Mouse (Mus musculus): ENCODE measurements at regions not wholly inside any gene's neighbourhood (a gene's known extent, or its start where the extent isn't known, plus 50 kb on each side); places are given as distances from the start of the nearest gene placed in this dataset.

GRCm38 (mm10) chr10:92483592-92483991 is 238.6 kb downstream of the Nedd1 start:
- no peak for DNase-seq (ENCODE audit: low spot score)

DNA sequence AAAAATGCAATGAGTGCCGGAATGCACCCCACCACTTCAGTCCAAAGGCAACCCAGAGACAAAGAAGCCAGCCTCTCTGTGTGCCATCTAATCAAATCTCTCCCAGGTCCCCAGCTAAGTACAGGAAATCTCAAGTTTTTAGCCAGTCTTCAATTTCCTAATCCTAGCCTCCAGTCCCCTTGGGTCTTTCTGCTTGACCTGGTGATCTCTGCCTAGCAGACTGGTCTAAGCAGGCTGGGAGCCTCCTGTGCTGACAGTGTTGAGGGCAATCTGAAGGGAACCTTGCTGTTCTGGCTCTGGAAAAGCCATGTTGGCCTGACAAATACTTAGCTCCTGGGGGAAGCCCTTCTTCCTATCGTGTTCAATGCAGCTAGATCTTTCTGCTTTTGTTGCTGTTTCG is 248.9 kb downstream of the Nedd1 start:
- no peak for DNase-seq (ENCODE audit: low spot score)

GRCm38 (mm10) chr10:92471111-92471510 is 251.1 kb downstream of the Nedd1 start:
- DNase-seq (ENCODE audit: low spot score) = no peak

DNA sequence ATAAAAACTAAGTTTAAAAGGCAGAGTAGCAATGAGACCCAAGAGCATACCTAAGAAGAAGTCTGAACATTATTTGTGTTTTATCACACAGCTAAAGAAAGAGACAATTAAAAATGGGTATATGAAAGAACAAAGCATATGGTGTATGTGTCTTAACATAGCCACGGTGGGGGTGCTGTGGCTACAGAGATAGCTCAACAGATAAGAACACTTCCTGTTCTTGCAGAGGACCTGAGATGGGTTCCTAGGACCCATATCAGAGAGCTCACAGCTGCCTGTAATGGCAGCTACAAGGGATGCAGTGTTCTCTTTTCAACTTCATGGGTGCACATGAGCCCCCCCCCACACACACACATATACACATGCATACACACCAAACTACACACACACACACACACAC is 267.0 kb downstream of the Nedd1 start:
- DNase-seq (ENCODE audit: low spot score) = no peak

- no peak for DNase-seq (ENCODE audit: low spot score)
These were observed 268.7 kb downstream of the Nedd1 start for GRCm38 (mm10) chr10:92453550-92453949.

DNA sequence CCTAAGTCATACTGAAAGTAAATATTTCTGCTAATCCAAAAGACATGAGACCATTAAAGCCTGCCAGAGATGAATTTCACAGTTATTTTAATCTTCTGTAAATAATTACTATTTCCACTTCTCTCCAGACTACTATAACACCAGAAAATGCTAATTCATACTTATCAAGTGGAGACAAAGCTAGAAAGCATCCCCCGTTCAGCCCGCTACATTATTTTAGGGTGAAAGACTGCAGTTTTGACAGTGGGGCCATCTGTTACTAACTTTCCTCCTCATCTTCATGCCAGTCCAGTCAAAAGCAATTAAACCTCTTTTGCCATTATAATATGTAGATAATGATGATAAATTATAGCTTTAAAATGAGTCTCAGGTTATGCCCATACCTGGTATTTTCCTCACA is 276.3 kb downstream of the Nedd1 start:
- DNase-seq (ENCODE audit: low spot score) = no peak

DNA sequence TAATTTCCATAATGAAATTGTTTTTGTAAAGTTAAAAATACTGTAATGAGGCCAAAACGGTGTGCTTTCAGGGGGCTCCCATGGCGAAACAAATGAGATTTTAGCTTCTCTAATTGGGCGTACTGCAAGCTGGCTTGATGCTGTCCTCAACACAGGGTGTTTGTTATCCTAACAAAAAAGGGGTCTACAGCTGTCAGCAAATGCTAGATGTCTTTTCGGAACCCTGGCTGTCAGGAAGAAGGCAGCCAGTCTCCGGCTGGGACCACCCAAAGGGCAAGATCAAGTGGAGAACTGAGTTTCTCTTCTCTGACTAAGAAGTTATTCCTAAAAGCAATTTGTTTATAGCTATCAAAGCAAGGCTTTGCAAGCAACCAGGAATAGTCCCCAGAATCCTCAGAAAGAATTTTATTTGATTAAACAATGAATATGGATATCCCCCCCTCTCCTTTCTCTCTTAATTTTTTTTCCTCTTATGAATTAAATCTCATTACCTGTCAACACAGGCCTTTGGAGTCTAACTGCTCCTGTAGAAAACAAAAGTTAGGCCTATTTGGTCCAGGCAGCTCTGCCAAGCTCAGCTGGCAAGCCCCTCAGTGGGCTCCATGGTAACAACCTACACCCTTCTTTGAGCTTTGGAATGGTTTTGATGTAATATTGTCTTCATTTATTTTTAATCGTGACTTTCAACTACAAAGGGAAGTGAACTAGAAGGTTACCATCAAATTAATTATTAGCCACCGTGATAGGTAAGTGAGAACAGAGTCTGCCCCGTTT is 283.4 kb downstream of the Nedd1 start:
- no peak for DNase-seq (ENCODE audit: low spot score)

GRCm38 (mm10) chr10:92429256-92429655 is 293.0 kb downstream of the Nedd1 start:
- DNase-seq (ENCODE audit: low spot score) = no peak

GRCm38 (mm10) chr10:92428026-92428425 is 294.2 kb downstream of the Nedd1 start:
- DNase-seq (ENCODE audit: low spot score) = no peak

DNA sequence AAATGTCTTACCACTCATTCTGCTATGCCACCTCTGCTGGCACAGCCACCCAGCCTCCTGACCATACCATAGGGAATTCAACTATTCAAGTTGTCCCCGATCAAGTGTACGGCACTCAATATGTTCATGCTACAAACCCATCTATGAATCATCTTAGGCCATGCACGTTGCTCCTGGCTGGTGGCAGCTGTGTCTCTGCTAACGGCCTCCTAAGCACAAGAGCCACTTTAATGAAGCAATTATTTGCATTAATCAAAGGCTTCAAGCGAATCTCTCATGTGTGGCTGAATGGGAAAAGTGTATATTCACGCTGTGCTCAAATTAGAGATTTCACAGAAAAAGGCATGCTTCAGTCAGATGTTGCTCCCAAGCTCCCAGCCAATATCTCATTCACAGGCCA is 295.8 kb downstream of the Nedd1 start:
- no peak for DNase-seq (ENCODE audit: low spot score)

- no peak for DNase-seq (ENCODE audit: low spot score)
These were observed 309.5 kb downstream of the Nedd1 start for GRCm38 (mm10) chr10:92412737-92413136.

GRCm38 (mm10) chr10:92410813-92411325 is 311.4 kb downstream of the Nedd1 start:
- no peak for DNase-seq (ENCODE audit: low spot score)

GRCm38 (mm10) chr10:92404697-92405293 is 317.4 kb downstream of the Nedd1 start:
- no peak for DNase-seq (ENCODE audit: low spot score)

- DNase-seq (ENCODE audit: low spot score) = no peak
These were observed 321.6 kb downstream of the Nedd1 start for GRCm38 (mm10) chr10:92400587-92401090.

GRCm38 (mm10) chr10:92389176-92389732 is 333.0 kb downstream of the Nedd1 start:
- DNase-seq (ENCODE audit: low spot score) = no peak

DNA sequence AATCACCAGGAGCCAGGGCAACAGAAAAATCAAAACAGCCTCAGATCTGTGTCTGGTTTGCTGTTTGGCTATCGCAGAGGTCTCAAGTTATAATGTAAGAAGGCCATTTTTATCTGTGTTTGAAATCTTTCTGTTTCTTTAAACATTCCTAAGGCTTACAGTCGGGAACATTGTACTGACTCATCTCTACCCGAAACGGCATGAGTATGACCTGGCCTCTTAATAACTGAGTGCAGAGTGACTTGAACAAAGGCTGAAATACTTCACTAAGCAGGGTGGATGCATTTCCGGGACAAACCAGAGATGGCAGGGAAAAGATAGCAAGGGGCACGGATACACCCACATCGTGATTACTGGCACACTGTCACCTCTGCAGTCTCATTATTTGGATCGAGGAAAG is 355.1 kb downstream of the Nedd1 start:
- no peak for DNase-seq (ENCODE audit: low spot score)

DNA sequence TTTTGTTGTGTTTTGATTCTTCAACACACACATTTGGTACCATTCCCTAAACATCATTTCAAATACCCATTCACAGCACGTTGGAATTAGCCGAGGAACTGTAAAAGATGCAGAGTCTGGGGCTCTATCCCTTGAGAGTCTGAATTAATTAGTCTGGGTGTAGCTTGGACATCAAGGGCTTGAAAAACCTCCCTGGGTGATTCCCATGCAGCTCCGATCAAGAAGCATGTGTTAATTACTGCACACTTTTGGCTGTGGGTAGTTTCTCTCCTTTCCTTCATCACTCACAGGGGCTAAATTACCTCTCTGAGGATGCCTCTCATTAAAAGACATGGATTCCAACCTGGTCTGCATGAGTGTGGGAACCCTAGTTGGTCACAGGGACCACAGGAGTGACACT is 365.5 kb downstream of the Nedd1 start:
- no peak for DNase-seq (ENCODE audit: low spot score)

- DNase-seq (ENCODE audit: low spot score) = no peak
These were observed 373.2 kb downstream of the Nedd1 start for GRCm38 (mm10) chr10:92349043-92349442.

DNA sequence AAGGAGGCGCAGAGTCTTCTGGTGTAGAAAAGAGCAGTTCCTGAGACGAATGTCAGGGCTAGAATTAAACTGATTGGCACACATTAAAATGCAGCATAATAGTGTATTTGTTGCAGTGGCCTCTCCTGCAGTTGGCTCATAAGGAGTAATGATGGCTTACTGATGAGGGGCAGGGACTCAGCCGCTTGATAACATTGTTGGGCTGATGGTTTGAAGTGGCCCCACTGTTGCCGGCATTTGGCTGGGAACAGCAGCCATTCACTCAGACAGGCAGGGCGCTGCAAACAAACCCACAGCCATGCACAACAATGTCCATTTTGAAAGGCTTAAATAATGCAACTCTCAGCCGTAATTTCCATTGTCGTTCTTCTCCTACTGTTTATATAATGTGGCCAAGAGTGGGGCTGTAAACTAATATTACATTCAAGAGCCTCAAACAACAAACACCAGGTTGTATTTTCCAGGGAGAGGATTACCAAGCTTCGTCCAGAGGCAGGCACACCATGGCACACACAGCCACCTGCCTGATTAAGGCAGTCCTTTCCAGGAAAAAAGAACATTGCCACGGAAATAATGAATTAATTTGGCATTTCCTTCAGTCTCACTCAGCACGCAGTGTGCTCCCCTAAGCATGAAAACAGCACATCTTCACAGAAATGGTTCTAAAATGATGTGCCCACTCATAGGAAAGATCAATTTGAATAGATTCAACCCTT is 374.1 kb downstream of the Nedd1 start:
- no peak for DNase-seq (ENCODE audit: low spot score)

DNA sequence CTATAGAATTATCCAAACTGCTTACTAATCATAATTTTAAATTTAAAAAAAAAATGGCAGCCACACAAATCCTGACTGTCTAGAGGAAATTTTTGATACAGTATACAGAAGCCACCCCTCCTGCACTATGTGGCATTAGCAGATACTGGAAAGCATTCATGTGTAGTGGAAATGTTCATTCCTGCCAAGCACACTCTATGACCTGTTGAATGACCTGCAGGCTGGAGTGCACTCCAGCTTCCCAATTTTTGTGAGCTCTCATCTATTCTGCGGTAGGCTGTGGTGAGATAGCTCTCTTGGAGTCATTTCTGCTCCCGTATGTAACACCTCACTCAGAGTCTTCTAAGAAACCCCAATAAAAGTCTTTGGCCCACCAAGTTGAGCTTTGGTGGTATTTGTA is 382.5 kb downstream of the Nedd1 start:
- no peak for DNase-seq (ENCODE audit: low spot score)

GRCm38 (mm10) chr10:92336949-92337348 is 385.3 kb downstream of the Nedd1 start:
- DNase-seq (ENCODE audit: low spot score) = no peak

DNA sequence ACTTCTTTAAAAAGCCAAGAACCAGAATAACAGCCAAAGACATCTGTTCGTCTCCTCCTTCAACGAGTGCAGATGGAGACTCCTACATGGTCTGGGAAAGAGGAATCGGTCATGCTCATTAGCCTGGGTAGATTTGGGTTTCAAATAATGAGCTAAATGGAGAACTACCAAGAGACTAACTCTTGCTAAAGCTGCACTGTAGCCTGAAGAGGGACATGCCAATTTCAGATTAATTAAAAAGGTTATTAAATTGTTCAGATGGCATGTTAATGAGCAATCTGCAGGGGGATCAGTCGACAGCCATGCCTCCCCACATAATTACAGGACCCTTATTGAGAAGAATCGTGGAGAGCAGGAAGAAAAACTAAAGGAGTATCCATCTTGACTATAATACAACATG is 386.1 kb downstream of the Nedd1 start:
- DNase-seq (ENCODE audit: low spot score) = no peak

GRCm38 (mm10) chr10:92335141-92335540 is 387.1 kb downstream of the Nedd1 start:
- no peak for DNase-seq (ENCODE audit: low spot score)

Data from c-Kit-positive CD71-positive TER-119-positive erythroid progenitor cells, embryonic 14.5 days (primary cell).